Mouse (Mus musculus) stomach, postnatal 0 days (tissue): ENCODE measurements around the gene Caln1.

ENCODE experiments used
- CTCF ChIP-seq: IDR thresholded peaks from 2 replicates; pipeline ENCODE4 v1.5.1; 2016; ENCODE audit warnings: antibody characterized with exemption, low read depth, mild to moderate bottlenecking, moderate library complexity
- EP300 ChIP-seq: optimal IDR thresholded peaks from 2 replicates; pipeline ENCODE3; 2016; ENCODE audit warnings: antibody characterized with exemption

- TF ChIP-seq CTCF (no peak), EP300 (no peak)
Measured at GRCm38 (mm10) chr5:130369237-130369636, at the start of gene Caln1.
